In the genomic region with DNA sequence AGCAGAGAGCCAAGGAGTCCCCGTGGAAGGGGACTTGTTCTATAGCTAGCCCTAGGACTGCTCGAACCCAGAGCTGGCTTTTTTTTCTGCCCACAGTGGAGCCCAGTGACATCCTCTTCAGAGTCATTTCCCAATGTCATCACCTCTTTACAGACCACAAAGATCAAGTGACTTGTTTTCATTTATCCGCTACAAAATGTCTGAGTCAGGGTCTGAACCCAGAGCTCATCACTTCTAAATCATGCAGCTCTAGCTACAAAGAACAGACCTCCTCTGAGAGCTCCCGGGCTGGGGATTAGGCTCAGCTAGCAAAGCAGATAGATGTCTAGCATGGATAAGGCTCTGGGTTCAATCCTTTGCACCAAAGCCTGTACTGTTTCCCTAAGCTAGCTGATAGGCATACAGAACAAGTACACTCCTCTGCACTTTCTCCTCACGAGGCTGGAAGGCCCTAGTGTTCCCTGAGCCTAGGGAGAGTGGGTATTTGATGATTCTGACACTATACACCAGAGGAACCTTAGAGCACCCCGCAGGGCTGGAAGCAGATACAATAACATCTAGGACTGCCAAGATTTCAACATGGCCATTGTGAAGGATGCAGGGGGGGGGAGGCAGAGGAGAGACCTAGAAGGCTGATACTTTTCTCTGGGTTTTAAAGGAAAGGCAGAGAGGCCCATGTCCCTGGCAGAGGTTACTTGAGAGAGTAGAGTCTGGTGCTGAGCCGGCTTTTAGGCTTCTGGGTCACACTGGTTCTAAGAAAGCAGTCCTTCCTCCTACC, we compare ENCODE assay signal across 8 mouse cellular contexts. TPM values are rescaled to one million over a fixed set of nuclear protein-coding genes. Genes with fewer than 3 reads are reported as not detected.
A peak's percentile ranks its signal among the peaks of the same experiment; 100 is the strongest.
DNase-seq lines count a peak whose midpoint lies in the region; ATAC-seq and TF ChIP-seq lines count a peak whose summit lies in the region.

No protein-coding gene starts in this region.

- H3K4me1 ChIP-seq in heart, adult 2 months (ENCODE audit: control insufficient read depth, insufficient read depth, low read length): peaks cover 17% of the 10 kb centered on the region
- peaks cover 25% of the 10 kb centered on the region for H3K4me1 ChIP-seq in heart, embryonic 11.5 days (ENCODE audit: control insufficient read depth, insufficient read depth, low read length)
- H3K4me1 ChIP-seq in heart, embryonic 12.5 days (replicated peaks): peaks cover 45% of the 10 kb centered on the region
- H3K4me1 ChIP-seq in limb, embryonic 15.5 days: peaks cover 45% of the 10 kb centered on the region

- no peak for ATAC-seq in heart, embryonic 11.5 days (replicated peaks; ENCODE audit: insufficient number of reproducible peaks, low FRiP score, low TSS enrichment)
- ATAC-seq in heart, embryonic 12.5 days (ENCODE audit: insufficient number of reproducible peaks, low FRiP score): no peak
- ATAC-seq in limb, embryonic 15.5 days (ENCODE audit: insufficient number of reproducible peaks, low FRiP score, low TSS enrichment, low read depth): no peak

- DNase-seq in heart, adult 2 months: peak in 1 of 2 experiments; percentile 43
- peak; percentile 73 for DNase-seq in NIH3T3 (ENCODE audit: low read depth)
- no peak for DNase-seq in spleen, postnatal 10 days (ENCODE audit: low spot score in 2 of 2)
- no peak for DNase-seq in urinary bladder, adult 18-20 months (ENCODE audit: low spot score in 2 of 2)
- no peak for DNase-seq in embryo, embryonic 10.5 days (ENCODE audit: low spot score)

- TF ChIP-seq CTCF in heart, adult 2 months (IDR thresholded peaks at IDR 0.05): no peak

- H3K27ac ChIP-seq in heart, adult 2 months: peak overlapping the region; percentile 98
- H3K27ac ChIP-seq in heart, embryonic 11.5 days (ENCODE audit: low read depth, low read length): no peak overlapping the region
- 0 out of 2 replicates have a peak overlapping the region, but pooled peaks have one; percentile 37 for H3K27ac ChIP-seq in heart, embryonic 12.5 days (ENCODE audit: poor library complexity, severe bottlenecking)
- H3K27ac ChIP-seq in limb, embryonic 15.5 days: peak overlapping the region; percentile 96; the same call in 1 of the 2 replicates

- intact Hi-C loops in heart, adult 2 months (cut with DNase I): loop anchor here (1.0 to 2.0 kb wide), 2 partner anchors 31 to 53 kb away; no protein-coding TSS in a partner anchor

- no peak; the same call in 1 of the 2 replicates for TF ChIP-seq POLR2A in heart, adult 2 months (IDR thresholded peaks at IDR 0.05; ENCODE audit: insufficient read depth, low read depth, low read length)

- TF ChIP-seq EP300 in heart, adult 2 months (IDR thresholded peaks at IDR 0.05; ENCODE audit: insufficient read depth, low read depth, low read length): peak; percentile 60; the same call in 1 of the 2 replicates

- H3K4me3 ChIP-seq in heart, adult 2 months: no peak overlapping the region
- H3K4me3 ChIP-seq in heart, embryonic 11.5 days (ENCODE audit: low read depth, low read length): no peak overlapping the region
- H3K4me3 ChIP-seq in heart, embryonic 12.5 days: no peak overlapping the region
- no peak overlapping the region for H3K4me3 ChIP-seq in limb, embryonic 15.5 days

- peaks cover 3% of the 10 kb centered on the region; the same call in 1 of the 2 replicates for H3K79me2 ChIP-seq in heart, adult 2 months (replicated peaks; ENCODE audit: control insufficient read depth, insufficient read depth, low read length)

- H3K9ac ChIP-seq in heart, adult 2 months (ENCODE audit: low read depth, low read length): no peak overlapping the region; the same call in 1 of the 2 replicates
- no peak overlapping the region for H3K9ac ChIP-seq in heart, embryonic 11.5 days (ENCODE audit: low read depth, low read length)
- H3K9ac ChIP-seq in heart, embryonic 12.5 days: no peak overlapping the region
- no peak overlapping the region for H3K9ac ChIP-seq in limb, embryonic 15.5 days

- H3K36me3 ChIP-seq in heart, adult 2 months (ENCODE audit: control insufficient read depth, insufficient read depth, low read length): peaks cover 9% of the 10 kb centered on the region
- no peaks in the 10 kb centered on the region for H3K36me3 ChIP-seq in heart, embryonic 11.5 days (ENCODE audit: control insufficient read depth, insufficient read depth, low read length)
- H3K36me3 ChIP-seq in heart, embryonic 12.5 days: peaks cover 3% of the 10 kb centered on the region; the same call in 1 of the 2 replicates
- H3K36me3 ChIP-seq in limb, embryonic 15.5 days: no peaks in the 10 kb centered on the region

- 44% methylated on average over 7 of the region's 7 CpGs for WGBS in heart, adult 2 months
- WGBS in heart, embryonic 11.5 days (ENCODE audit: insufficient replicate concordance): 55% methylated on average over 7 of the region's 7 CpGs
- WGBS in heart, embryonic 12.5 days: 51% methylated on average over 7 of the region's 7 CpGs
- WGBS in limb, embryonic 15.5 days: 62% methylated on average over 7 of the region's 7 CpGs

- H3K27me3 ChIP-seq in heart, adult 2 months (ENCODE audit: control insufficient read depth, insufficient read depth, low read length): no peaks in the 10 kb centered on the region
- H3K27me3 ChIP-seq in heart, embryonic 11.5 days (ENCODE audit: control insufficient read depth, insufficient read depth, low read length): no peaks in the 10 kb centered on the region
- H3K27me3 ChIP-seq in heart, embryonic 12.5 days (replicated peaks): no peaks in the 10 kb centered on the region
- no peaks in the 10 kb centered on the region for H3K27me3 ChIP-seq in limb, embryonic 15.5 days

- no peaks in the 10 kb centered on the region for H3K9me3 ChIP-seq in heart, embryonic 11.5 days (replicated peaks; ENCODE audit: control insufficient read depth, low read length)
- no peaks in the 10 kb centered on the region for H3K9me3 ChIP-seq in heart, embryonic 12.5 days (replicated peaks)
- H3K9me3 ChIP-seq in limb, embryonic 15.5 days: no peaks in the 10 kb centered on the region

- H3K4me2 ChIP-seq in heart, embryonic 11.5 days: no peak overlapping the region
- no peak overlapping the region for H3K4me2 ChIP-seq in heart, embryonic 12.5 days
- no peak overlapping the region for H3K4me2 ChIP-seq in limb, embryonic 15.5 days

RNA-seq across cellular contexts. Expression of gene Ddit4, which starts 4.1 kb away (rescaled TPM):
- total RNA-seq in heart, adult 2 months (2021): 100 to 1,000 TPM in 1 of 2 experiments, 10 to 100 TPM in 1; 70.7 to 219 TPM
- polyA plus RNA-seq in heart, adult 2 months (2012; rRNA removed): 48.0 and 55.5 TPM in 2 replicates
- 1.9 and 3.4 TPM in 2 replicates for polyA plus RNA-seq in heart, embryonic 11.5 days (2014; fragmentation: Nextera tagmentation; extraction: Ambion mirVana)
- 23.9 and 25.7 TPM in 2 replicates for polyA plus RNA-seq in heart, embryonic 12.5 days (2016; fragmentation: Nextera tagmentation; extraction: Ambion mirVana)
- polyA plus RNA-seq in limb, embryonic 15.5 days (2015; fragmentation: Nextera tagmentation; extraction: Ambion mirVana): 63.6 and 77.1 TPM in 2 replicates

RNA-seq across cellular contexts. Expression of gene Ascc1, which starts 55.1 kb away (rescaled TPM):
- total RNA-seq in heart, adult 2 months (2021): 10 to 100 TPM; 20.5 to 24.1 TPM
- polyA plus RNA-seq in heart, adult 2 months (2012; rRNA removed): 22.5 and 36.6 TPM in 2 replicates
- polyA plus RNA-seq in heart, embryonic 11.5 days (2014; fragmentation: Nextera tagmentation; extraction: Ambion mirVana): 34.5 and 36.2 TPM in 2 replicates
- polyA plus RNA-seq in heart, embryonic 12.5 days (2016; fragmentation: Nextera tagmentation; extraction: Ambion mirVana): 33.2 and 33.8 TPM in 2 replicates
- 41.3 and 44.4 TPM in 2 replicates for polyA plus RNA-seq in limb, embryonic 15.5 days (2015; fragmentation: Nextera tagmentation; extraction: Ambion mirVana)

RNA-seq across cellular contexts. Expression of gene Anapc16, which starts 55.5 kb away (rescaled TPM):
- 10 to 100 TPM; 58.6 to 70.1 TPM for total RNA-seq in heart, adult 2 months (2021)
- polyA plus RNA-seq in heart, adult 2 months (2012; rRNA removed): 90.3 and 103 TPM in 2 replicates
- polyA plus RNA-seq in heart, embryonic 11.5 days (2014; fragmentation: Nextera tagmentation; extraction: Ambion mirVana): 70.6 and 84.1 TPM in 2 replicates
- polyA plus RNA-seq in heart, embryonic 12.5 days (2016; fragmentation: Nextera tagmentation; extraction: Ambion mirVana): 79.4 and 84.7 TPM in 2 replicates
- polyA plus RNA-seq in limb, embryonic 15.5 days (2015; fragmentation: Nextera tagmentation; extraction: Ambion mirVana): 97.5 and 110 TPM in 2 replicates
